Mouse (Mus musculus): Measurements from ENCODE around the gene Inava. TPM values are rescaled to one million over a fixed set of nuclear protein-coding genes. Genes with fewer than 3 reads are reported as not detected.

The Inava gene
- polyA plus RNA-seq, 1 experiment, result 10.5 TPM

DNA sequence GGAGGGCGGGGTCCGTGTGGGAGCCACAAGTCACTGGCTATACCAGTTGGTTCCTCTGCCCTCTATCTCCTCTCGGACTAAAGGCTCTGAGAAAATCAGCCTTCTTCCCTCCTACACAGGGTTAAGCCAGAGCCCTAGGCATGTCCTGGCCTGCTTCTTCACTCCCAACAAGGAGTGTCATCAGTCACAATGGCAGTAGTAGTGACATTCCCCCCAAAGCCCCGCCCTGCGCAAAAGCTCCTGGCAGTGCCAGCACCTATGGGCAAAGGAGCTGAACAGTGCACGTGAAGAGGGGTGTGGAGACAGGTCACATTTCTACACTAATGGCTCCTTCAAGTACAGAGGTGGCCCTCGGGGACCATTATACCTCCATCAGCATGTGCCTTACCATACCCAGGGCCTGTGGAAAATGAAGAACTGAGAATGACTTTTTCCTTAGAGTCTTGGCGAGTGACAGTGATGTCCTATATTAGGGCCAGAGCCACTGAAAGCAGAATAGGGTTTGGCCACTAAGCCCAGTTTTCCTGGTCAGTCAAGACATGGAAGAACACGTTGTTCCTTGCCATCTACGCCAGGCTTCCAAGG lies 10.2 kb downstream of the Inava start:
- WGBS, result 72% methylated on average over 10 of the region's 10 CpGs
- no peak for DNase-seq
- Histone ChIP-seq H3K27ac (ENCODE audit: insufficient read depth, low read depth, low read length) (no peak overlapping the region), H3K4me3 (ENCODE audit: insufficient read depth, low read depth, low read length) (no peak overlapping the region), H3K36me3 (ENCODE audit: control insufficient read depth, insufficient read depth, low read length) (no peaks in the 10 kb centered on the region), H3K27me3 (replicated peaks; ENCODE audit: control insufficient read depth, insufficient read depth, low read length) (no peaks in the 10 kb centered on the region), H3K4me1 (ENCODE audit: control insufficient read depth, insufficient read depth, low read length) (peaks cover 29% of the 10 kb centered on the region)
- TF ChIP-seq POLR2A (IDR thresholded peaks at IDR 0.05; ENCODE audit: low read depth, low read length), result no peak
- no peak for TF ChIP-seq CTCF (conservative IDR thresholded peaks at IDR 0.05; ENCODE audit: insufficient read depth, insufficient read length, low read depth, low read length)

DNA sequence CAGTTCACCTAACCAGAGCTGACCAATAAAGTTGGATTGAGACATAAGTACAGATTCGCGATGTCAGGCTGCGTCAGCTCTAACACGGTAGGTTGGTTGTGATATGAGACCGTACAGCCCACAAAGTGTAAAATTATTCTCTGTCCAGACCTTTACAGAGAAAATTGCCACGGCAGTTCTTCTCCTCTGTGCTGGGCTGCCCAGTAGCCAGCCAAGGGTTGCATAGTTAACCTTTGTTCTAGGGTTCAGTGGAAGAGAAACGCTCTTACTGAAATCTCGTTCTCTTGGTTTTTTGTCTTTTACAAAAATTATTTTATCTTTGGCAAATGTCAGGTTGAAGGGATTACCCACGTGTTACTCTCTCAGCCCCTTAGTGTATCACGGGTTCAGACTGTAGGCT lies 11.7 kb downstream of the Inava start:
- Histone ChIP-seq H3K4me1 (ENCODE audit: control insufficient read depth, insufficient read depth, low read length) (peaks cover 24% of the 10 kb centered on the region; the same call in 1 of the 2 replicates), H3K36me3 (ENCODE audit: control insufficient read depth, insufficient read depth, low read length) (no peaks in the 10 kb centered on the region)

DNA sequence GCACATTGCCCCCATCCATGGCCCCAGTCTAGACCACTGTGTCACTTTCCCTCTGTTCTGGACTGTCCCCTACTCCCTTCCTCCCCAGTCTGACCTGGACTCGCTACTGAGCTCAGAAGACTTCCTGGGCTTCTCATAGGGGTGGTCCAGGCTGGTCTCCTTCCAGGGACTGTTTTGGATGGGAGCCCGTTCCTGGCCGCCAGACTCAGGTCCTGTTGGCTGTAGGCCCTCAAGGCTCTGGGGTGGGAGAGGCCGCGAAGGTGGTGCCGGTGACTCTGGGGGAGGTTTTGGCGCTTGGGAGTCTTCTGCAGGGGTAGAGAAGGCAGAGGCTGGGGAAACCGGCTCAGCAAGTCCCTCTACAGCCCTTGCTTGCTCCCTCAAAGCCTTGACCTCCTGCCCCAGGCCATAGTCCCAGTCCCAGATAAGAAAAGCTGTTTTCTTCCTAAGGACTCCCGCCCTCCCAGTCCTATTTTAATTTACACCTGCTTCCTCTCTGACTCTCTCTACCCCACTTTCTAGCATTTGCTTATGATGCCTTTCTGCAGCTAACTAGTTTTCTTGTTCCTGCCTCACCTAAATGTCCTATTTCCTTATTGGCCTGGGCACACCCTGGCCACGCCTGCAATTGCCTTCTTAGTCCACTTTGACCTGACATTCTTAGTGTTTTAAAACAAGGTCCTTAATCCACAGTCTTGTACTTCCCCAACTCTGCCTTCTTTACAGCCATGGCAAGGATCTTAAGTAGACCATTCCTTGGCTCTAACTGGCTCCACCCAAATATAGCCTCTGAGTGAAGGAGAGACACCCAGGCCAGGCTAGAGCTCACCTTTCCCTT lies 13.8 kb downstream of the Inava start:
- Histone ChIP-seq H3K27me3 (replicated peaks; ENCODE audit: control insufficient read depth, insufficient read depth, low read length) (no peaks in the 10 kb centered on the region), H3K27ac (ENCODE audit: insufficient read depth, low read depth, low read length) (no peak overlapping the region), H3K4me1 (ENCODE audit: control insufficient read depth, insufficient read depth, low read length) (peaks cover 20% of the 10 kb centered on the region; the same call in 1 of the 2 replicates), H3K36me3 (ENCODE audit: control insufficient read depth, insufficient read depth, low read length) (no peaks in the 10 kb centered on the region), H3K4me3 (ENCODE audit: insufficient read depth, low read depth, low read length) (no peak overlapping the region)
- no peak for TF ChIP-seq CTCF (conservative IDR thresholded peaks at IDR 0.05; ENCODE audit: insufficient read depth, insufficient read length, low read depth, low read length)
- no peak for TF ChIP-seq POLR2A (IDR thresholded peaks at IDR 0.05; ENCODE audit: low read depth, low read length)
- DNase-seq, result no peak
- 62% methylated on average over 10 of the region's 10 CpGs for WGBS

More for the DNA sequence above, 11.7 kb downstream of the Inava start:
- TF ChIP-seq CTCF (conservative IDR thresholded peaks at IDR 0.05; ENCODE audit: insufficient read depth, insufficient read length, low read depth, low read length), result no peak
- no peak for TF ChIP-seq POLR2A (IDR thresholded peaks at IDR 0.05; ENCODE audit: low read depth, low read length)
- no peaks in the 10 kb centered on the region for H3K27me3 ChIP-seq (replicated peaks; ENCODE audit: control insufficient read depth, insufficient read depth, low read length)
- H3K27ac ChIP-seq (ENCODE audit: insufficient read depth, low read depth, low read length), result peak overlapping the region; percentile 13; the same call in 1 of the 2 replicates
- 53% methylated on average over 10 of the region's 10 CpGs for WGBS
- DNase-seq, result peak; percentile 67
- H3K4me3 ChIP-seq (ENCODE audit: insufficient read depth, low read depth, low read length), result no peak overlapping the region

DNA sequence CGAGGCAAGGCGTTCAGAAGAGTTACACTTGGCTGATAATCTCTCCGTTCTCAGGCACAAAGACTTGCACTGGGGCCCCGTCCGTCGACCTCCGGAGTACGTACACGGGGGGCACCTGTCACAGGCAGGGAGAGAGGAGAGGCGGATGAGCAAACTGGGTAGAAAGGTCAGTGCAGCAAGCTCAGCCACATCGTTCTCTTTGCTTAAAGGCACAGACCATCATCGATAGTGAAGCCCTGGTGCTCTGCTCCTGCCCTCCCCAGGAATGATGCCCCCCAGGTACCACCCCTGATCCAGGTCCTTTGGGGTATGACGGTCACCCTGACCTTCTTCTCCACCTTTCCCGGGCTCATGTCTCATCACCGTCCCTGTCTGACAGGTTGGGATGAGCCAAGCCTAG lies 19.8 kb downstream of the Inava start:
- Histone ChIP-seq H3K36me3 (ENCODE audit: control insufficient read depth, insufficient read depth, low read length) (no peaks in the 10 kb centered on the region), H3K4me1 (ENCODE audit: control insufficient read depth, insufficient read depth, low read length) (no peaks in the 10 kb centered on the region)
- 77% methylated on average over 15 of the region's 15 CpGs for whole genome bisulfite sequencing

DNA sequence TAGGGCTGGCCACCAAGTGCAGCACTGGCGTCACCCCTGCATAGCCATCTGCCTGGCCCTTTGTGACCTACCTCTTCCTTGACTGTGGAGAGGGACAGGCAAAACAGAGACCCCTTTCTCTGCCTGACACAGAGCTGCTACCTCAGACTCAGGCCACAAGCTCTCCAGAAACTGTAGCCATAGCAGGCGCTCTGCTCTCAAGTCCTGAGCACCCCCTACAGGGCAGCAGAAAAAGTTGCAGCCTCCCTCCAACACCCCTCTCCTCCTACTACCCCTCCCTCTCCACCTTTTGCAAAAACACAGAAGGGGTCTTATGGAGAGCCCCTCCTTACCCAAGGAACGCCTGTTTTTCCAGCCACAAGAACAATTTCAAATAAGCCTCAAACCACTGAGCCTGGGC lies 21.3 kb downstream of the Inava start, which contains the start of gene Mroh3:
Gene Mroh3 (minus strand): TSS at position 26 of the 400 bp plus-strand sequence.
- H3K27ac ChIP-seq (ENCODE audit: insufficient read depth, low read depth, low read length), result no peak within 1 kb of the TSS
- no peaks in the 10 kb centered on the region for H3K4me1 ChIP-seq (ENCODE audit: control insufficient read depth, insufficient read depth, low read length)
- no peaks in the 10 kb centered on the region for H3K27me3 ChIP-seq (replicated peaks; ENCODE audit: control insufficient read depth, insufficient read depth, low read length)
- TF ChIP-seq POLR2A (IDR thresholded peaks at IDR 0.05; ENCODE audit: low read depth, low read length), result no peak
- peak; percentile 55 for TF ChIP-seq CTCF (conservative IDR thresholded peaks at IDR 0.05; ENCODE audit: insufficient read depth, insufficient read length, low read depth, low read length)
- H3K36me3 ChIP-seq (ENCODE audit: control insufficient read depth, insufficient read depth, low read length), result no peaks in the 10 kb centered on the region
- H3K4me3 ChIP-seq (ENCODE audit: insufficient read depth, low read depth, low read length), result no peak within 1 kb of the TSS
- no peak for DNase-seq
- WGBS, result 69% methylated on average over 3 of the region's 3 CpGs

More for the DNA sequence above, 19.8 kb downstream of the Inava start:
- H3K4me3 ChIP-seq (ENCODE audit: insufficient read depth, low read depth, low read length), result no peak overlapping the region
- no peak overlapping the region for H3K27ac ChIP-seq (ENCODE audit: insufficient read depth, low read depth, low read length)
- no peak for DNase-seq
- no peaks in the 10 kb centered on the region for H3K27me3 ChIP-seq (replicated peaks; ENCODE audit: control insufficient read depth, insufficient read depth, low read length)
- TF ChIP-seq POLR2A (IDR thresholded peaks at IDR 0.05; ENCODE audit: low read depth, low read length), result no peak
- TF ChIP-seq CTCF (conservative IDR thresholded peaks at IDR 0.05; ENCODE audit: insufficient read depth, insufficient read length, low read depth, low read length), result no peak

DNA sequence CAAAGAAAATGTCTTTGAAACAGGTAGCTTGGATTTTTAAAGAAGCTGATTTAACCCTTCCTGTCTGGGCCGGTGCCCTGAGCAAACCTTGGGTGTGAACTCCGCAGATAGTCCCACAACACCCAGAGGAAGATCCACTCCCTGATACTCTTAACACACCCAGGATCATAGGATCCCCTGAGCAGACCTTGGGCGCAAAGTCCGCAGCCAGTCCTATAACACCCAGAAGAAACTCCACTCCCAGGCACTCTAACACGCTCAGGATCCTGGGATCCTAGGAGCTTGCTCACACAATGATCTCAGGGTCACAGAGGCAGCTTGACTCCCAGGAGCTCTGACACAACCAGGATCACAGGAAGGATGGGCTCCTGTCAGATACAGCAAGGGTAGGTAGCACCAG lies 44.0 kb downstream of the Inava start:
- H3K36me3 ChIP-seq (ENCODE audit: control insufficient read depth, insufficient read depth, low read length), result no peaks in the 10 kb centered on the region
- no peak for DNase-seq
- no peaks in the 10 kb centered on the region for H3K4me1 ChIP-seq (ENCODE audit: control insufficient read depth, insufficient read depth, low read length)
- H3K27me3 ChIP-seq (replicated peaks; ENCODE audit: control insufficient read depth, insufficient read depth, low read length), result no peaks in the 10 kb centered on the region
- 94% methylated on average over 5 of the region's 5 CpGs for whole genome bisulfite sequencing
- no peak overlapping the region for H3K27ac ChIP-seq (ENCODE audit: insufficient read depth, low read depth, low read length)
- H3K4me3 ChIP-seq (ENCODE audit: insufficient read depth, low read depth, low read length), result no peak overlapping the region
- no peak for TF ChIP-seq CTCF (conservative IDR thresholded peaks at IDR 0.05; ENCODE audit: insufficient read depth, insufficient read length, low read depth, low read length)
- no peak for TF ChIP-seq POLR2A (IDR thresholded peaks at IDR 0.05; ENCODE audit: low read depth, low read length)

DNA sequence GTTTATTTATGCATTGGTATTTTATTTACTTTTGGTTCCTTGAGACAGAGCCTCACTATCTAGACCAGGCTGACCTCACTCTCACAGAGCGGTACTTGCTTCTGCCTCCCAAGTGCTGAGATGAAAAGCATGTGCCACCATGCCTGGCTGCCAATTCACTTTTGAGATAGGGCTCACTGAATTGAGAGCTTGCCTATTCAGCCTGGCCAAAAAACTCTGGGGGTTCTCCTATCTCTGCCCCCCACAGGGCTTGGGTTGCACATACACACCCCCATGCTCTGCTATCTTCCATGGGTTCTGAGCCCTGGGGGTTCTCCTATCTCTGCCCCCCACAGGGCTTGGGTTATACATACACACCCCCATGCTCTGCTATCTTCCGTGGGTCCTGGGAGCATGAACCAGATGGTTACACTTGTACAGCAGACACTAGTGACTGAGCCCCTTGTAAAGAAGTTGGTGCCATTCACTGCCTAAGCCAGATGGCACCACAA lies 54.5 kb downstream of the Inava start:
- no peak overlapping the region for H3K4me3 ChIP-seq (ENCODE audit: insufficient read depth, low read depth, low read length)
- no peaks in the 10 kb centered on the region for H3K36me3 ChIP-seq (ENCODE audit: control insufficient read depth, insufficient read depth, low read length)
- no peaks in the 10 kb centered on the region for H3K27me3 ChIP-seq (replicated peaks; ENCODE audit: control insufficient read depth, insufficient read depth, low read length)
- DNase-seq, result no peak
- TF ChIP-seq CTCF (conservative IDR thresholded peaks at IDR 0.05; ENCODE audit: insufficient read depth, insufficient read length, low read depth, low read length), result no peak
- TF ChIP-seq POLR2A (IDR thresholded peaks at IDR 0.05; ENCODE audit: low read depth, low read length), result no peak
- no peaks in the 10 kb centered on the region for H3K4me1 ChIP-seq (ENCODE audit: control insufficient read depth, insufficient read depth, low read length)
- H3K27ac ChIP-seq (ENCODE audit: insufficient read depth, low read depth, low read length), result no peak overlapping the region
- 96% methylated on average over 2 of the region's 2 CpGs for WGBS

Measured in kidney, adult 2 months (tissue).